Mouse (Mus musculus): Measurements from ENCODE around the gene Mtss1l. TPM values are rescaled to one million over a fixed set of nuclear protein-coding genes. Genes with fewer than 3 reads are reported as not detected.
A peak's percentile ranks its signal among the peaks of the same experiment; 100 is the strongest.

Mtss1l gene
- total RNA-seq, 2 experiments from 2014 or later, result 0.27 TPM; not detected in 1

DNA sequence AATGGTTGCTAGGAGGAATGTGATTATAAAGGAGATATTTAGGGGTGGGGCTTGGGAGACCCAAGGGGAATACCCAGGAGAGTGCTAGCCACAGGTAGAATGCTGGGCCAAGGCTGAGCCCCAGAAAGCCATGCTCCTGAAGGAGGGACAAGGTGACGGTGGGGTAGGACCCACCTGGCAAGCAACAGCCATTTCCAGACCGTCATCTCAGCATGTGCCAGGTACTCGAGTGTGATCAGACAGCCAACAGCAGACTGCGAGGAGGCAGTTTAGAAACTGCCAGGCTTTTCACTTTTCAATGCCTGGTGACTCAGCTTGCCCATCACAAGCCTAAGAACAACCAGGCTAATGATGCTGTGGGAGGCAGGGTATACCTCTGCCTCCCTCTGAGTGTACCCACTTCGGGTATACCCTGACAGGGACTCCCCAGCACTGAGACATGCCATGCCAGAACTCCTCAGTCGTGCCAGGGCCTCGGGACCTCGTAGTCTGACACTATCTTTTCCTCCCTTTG lies 10.1 kb downstream of the Mtss1l start:
- ATAC-seq (replicated peaks; ENCODE audit: poor library complexity), result no peak

- ATAC-seq (replicated peaks; ENCODE audit: poor library complexity), result no peak
Measured at GRCm38 (mm10) chr8:110733036-110733435, 11.8 kb downstream of the Mtss1l start.

- ATAC-seq (replicated peaks; ENCODE audit: poor library complexity), result no peak
Measured at GRCm38 (mm10) chr8:110738591-110739195, 17.4 kb downstream of the Mtss1l start.

DNA sequence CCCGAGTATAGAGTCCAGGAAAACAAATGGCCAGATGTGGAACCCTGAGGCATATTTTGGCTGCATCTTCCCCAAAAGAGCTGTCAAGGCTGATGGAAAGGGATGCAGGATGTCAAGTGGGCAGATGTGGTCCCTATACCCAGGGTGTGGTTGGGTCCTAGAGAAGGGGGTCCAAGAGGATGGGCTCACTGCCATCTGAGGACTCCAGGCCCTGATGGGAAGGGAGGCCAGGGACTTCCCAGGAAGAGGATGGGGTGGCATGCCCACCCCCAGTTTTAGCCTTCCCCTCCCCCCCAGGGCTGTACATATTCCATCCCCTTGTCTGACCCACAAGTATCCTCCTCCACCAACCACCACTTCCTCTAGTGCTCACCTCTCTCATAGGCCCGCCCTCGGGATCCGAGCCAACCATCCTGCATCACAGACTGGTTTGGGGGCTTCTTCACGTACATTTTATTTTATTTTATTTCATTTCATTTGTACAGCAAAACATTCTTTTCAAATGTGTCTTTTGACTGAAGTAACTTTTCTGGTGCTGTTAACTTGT lies 19.4 kb downstream of the Mtss1l start:
- no peak for ATAC-seq (replicated peaks; ENCODE audit: poor library complexity)

DNA sequence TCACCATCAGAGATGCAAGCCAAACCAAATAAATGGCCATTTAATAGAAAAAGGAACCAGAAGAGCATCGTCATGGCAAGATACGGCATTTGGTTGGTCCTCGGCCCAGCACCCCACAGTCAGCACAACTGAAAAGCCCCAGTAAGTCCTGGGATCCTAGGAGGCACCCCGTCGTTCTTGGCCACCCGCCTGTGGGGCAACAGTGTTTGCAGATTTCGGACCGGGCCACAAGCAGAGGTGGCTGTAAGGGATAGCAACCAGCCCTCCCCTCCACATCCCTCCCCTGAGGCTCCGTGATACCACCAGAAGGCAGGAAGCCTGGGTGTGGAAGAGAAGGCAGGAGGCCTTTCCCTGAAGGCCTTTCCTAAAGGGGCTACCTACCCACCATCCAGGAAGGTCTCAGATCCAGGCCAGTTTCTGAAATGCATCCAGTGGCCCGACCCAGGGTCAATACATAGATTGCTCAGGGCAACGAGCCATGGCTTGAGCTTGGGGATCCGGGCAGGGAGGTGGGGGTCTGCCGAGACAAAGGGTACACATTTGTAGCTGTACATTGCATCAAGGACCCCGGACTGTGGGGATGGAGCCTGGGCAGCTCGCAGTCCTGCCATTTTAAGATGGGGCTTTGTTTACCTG lies 20.7 kb downstream of the Mtss1l start:
- no peak for ATAC-seq (replicated peaks; ENCODE audit: poor library complexity)

- no peak for ATAC-seq (replicated peaks; ENCODE audit: poor library complexity)
Measured at GRCm38 (mm10) chr8:110742452-110742818, 21.2 kb downstream of the Mtss1l start.

- ATAC-seq (replicated peaks; ENCODE audit: poor library complexity), result no peak
Measured at GRCm38 (mm10) chr8:110745162-110745561, 23.9 kb downstream of the Mtss1l start.

DNA sequence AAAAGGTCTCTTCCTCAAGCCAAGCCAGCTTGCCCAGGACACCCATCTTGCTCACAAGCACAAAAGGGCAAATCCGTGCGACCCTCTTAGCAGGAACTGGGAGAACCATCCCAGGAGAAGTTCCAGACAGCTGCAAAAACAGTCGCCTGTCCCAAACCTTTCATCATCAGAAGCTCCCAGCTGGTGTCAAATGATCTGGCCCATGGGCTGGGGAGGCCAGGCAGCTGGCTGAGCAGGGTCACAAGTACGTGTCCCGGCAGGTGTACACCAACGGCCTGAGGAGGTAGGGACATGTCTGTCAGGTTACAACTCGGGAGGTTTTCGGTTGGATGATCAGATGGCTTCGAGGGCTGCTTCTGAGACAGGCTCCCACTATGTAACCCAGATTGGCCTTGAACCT lies 25.4 kb downstream of the Mtss1l start:
- no peak for ATAC-seq (replicated peaks; ENCODE audit: poor library complexity)

DNA sequence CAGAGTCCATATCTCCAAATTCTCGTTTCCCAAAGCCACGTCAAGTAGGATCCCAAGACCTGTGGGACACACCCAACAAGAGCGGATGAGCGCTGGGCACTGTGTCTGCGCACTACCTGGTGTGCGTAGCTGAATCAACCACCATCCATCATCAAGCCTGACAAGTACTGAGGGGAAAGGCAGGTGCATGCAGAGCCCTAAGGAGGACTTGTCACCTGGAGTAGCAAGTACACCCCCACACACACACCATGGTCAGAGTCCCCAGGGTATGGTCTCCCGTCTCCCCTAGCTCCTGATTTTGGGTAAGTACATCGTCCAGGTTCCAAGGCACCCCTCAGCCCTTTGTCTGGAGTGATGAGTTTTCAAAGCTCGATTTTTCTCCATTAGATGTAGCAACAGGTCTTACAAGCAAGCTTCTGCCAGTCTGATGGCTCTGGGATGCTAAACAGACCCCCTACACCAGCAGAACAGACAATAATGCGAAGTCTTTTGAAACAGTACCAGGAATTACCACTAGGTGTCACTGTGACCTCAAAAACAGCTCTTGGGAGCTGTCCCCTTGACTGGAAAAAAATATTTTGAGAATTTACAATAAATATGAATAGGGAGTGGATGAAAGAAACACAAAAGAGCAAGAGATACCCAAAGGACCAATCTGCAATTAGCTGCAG lies 28.4 kb downstream of the Mtss1l start:
- ATAC-seq (replicated peaks; ENCODE audit: poor library complexity), result peak; percentile 81

DNA sequence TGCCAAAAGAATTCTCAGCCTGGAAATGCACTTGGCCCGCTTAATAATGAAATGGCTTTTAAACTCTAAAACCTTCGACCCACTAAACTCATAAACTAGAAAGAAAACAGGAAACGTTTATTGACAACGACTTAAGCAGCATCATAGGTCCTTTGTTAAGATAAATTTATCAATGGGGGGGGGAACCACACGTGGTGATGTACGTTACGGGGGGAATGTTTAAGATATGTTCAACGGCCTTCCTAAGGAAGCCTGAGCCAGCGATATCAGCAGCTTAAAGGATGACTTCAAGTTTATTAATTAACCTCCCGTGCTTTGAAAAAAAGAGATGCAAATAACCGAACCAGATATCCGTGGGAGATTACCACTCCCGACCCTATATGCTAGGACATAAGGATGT lies 29.0 kb downstream of the Mtss1l start:
- ATAC-seq (replicated peaks; ENCODE audit: poor library complexity), result no peak

DNA sequence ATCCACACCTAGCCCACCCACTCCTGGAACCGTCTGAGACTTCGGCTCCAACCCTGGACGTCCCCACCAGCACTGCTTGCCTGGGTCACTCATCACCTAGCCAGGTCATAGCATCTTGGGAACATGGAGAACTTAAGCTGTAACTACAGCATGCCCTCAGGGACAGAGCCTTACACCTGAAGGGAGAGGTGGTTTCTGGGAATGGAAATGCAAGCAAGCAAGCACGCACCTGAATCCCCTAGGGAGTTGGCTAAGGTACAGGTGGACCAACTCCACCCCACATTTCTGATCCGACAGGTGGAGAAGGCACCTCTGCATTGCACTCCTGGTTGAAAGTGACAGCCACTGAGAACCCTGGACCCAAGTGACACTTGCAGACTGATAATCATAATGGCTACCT lies 30.2 kb downstream of the Mtss1l start:
- no peak for ATAC-seq (replicated peaks; ENCODE audit: poor library complexity)

GRCm38 (mm10) chr8:110754713-110755112 lies 33.4 kb downstream of the Mtss1l start:
- no peak for ATAC-seq (replicated peaks; ENCODE audit: poor library complexity)

DNA sequence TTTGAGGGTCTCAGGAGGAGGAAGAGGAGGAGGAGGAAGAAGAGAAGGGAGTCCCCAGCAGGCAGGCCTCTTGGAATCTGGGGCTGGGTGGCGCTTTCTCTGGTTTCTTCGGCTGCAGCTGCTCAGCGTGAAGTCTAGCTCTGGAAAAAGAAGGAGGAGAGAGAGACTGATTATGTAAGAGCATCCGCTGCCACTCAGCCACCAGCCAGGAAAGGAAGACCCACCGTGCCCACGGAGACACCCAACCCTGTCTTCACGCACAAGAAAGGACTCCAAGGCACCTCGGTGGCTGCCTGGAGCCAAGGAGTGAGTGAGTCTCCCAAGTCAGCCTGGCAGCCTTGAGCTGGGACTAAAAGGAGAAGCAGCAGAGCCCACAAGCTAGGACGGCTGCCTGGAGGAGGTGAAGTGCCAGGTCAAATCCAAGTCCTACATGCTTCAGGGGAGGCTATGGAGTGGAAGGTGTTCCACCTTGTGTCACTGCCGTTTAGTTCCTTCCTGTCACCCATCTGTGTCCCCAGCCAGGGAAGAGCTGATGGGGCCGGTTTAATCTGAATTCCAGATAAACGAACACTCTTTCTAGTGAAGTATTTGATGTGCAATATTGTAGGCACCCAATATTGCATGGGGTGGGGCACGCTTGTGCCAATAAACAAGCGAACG lies 34.4 kb downstream of the Mtss1l start:
- no peak for ATAC-seq (replicated peaks; ENCODE audit: poor library complexity)

DNA sequence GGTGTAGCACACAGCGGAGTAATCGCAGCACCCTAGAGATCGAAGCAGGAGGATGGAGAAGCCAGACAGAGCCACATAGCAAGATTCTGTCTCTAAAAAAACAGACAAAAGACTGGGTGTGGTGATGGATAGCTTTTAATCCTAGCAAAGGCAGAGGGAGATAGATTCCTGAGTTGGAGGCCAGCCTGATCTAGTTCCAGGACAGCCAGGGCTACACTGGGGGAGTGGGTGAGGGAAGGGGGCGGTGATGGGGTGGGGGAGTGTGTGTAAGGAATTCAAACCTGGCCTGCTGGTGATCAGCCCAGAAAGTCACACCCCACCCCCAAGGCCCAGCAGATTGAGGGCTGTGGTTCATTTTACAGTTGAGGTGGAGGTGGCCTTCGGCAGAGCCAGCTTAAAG lies 34.9 kb downstream of the Mtss1l start:
- ATAC-seq (replicated peaks; ENCODE audit: poor library complexity), result no peak

- ATAC-seq (replicated peaks; ENCODE audit: poor library complexity), result no peak
Measured at GRCm38 (mm10) chr8:110760280-110760940, 39.1 kb downstream of the Mtss1l start.

- no peak for ATAC-seq (replicated peaks; ENCODE audit: poor library complexity)
Measured at GRCm38 (mm10) chr8:110761185-110761584, 39.9 kb downstream of the Mtss1l start.

DNA sequence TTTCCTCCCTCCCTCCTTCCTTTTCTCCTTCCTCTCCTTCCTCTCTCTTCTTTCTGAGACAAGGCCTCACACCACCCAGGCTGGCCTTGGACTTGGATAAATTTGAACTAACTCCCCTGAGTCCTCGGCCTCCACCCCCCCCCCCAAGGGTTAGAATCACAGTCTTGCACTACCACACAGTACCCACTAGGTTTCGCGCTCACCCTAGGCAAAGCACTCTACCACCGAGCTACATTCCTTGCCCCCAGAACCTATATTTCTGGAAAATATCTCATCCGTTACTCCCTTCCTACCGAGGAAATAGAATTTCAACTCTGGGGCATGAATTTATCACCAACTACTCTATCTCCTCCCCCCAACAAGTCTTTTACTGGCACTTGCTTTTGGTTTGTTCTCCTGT lies 40.7 kb downstream of the Mtss1l start:
- no peak for ATAC-seq (replicated peaks; ENCODE audit: poor library complexity)

DNA sequence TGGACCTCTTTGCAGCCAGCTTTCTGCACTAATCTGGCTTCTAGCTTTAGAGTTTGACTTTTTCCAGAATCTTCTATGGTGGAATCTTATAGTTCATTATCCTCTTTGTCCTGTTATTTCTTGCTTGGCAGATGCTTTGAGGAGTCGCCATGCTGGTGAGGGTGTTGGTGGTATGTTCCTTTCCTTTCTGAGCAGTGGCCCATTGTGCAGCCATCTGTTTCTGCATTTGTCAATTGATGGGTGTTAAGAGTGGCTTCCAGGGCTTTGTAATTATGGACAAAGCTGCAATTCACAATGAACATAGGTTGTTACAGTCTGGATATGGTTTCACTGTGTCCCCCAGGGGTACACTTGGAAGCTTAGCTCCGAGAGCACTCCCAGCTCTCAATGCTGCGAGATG lies 43.4 kb downstream of the Mtss1l start:
- no peak for ATAC-seq (replicated peaks; ENCODE audit: poor library complexity)

GRCm38 (mm10) chr8:110767261-110767660 lies 46.0 kb downstream of the Mtss1l start:
- ATAC-seq (replicated peaks; ENCODE audit: poor library complexity), result no peak

DNA sequence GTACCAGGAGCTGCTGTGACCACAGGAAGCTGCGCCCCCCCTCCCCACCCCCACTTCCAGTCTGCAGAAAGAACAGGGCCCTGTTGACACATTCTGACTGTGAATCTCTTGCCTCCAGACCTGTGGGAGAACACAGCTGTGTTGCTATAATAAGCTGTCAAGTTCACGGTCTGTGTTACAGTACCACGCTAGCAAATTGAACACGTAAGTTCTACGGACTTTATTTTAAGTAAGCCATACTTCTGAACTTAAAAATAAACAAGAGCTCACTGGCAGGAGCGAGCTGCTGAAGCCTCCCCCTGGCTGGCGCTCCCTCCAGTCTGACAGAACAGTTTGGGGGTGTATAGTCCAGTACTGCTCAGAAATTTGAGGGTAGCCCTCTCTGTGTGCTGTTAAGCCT lies 51.2 kb downstream of the Mtss1l start:
- no peak for ATAC-seq (replicated peaks; ENCODE audit: poor library complexity)

GRCm38 (mm10) chr8:110774047-110774446 lies 52.8 kb downstream of the Mtss1l start:
- no peak for ATAC-seq (replicated peaks; ENCODE audit: poor library complexity)

Data from megakaryocyte progenitor cell, adult 5-6 weeks (primary cell).